Mouse (Mus musculus): Measurements from ENCODE around the gene 2810408A11Rik. TPM values are rescaled to one million over a fixed set of nuclear protein-coding genes. Genes with fewer than 3 reads are reported as not detected.

The 2810408A11Rik gene
- polyA plus RNA-seq, 1 experiment from 2014 or later = 4.9 TPM

- Histone ChIP-seq H3K27me3 (ENCODE audit: control insufficient read depth, insufficient read depth, low read length) (no peaks in the 10 kb centered on the region), H3K4me2 (ENCODE audit: low read depth, low read length) (no peak overlapping the region), H3K4me1 (ENCODE audit: control insufficient read depth, insufficient read depth, low read length) (peaks cover 25% of the 10 kb centered on the region), H3K9ac (ENCODE audit: low read length) (no peak overlapping the region), H3K9me3 (replicated peaks; ENCODE audit: control insufficient read depth, low read length) (no peaks in the 10 kb centered on the region), H3K4me3 (replicated peaks; ENCODE audit: low read length) (no peak overlapping the region), H3K27ac (ENCODE audit: low read length) (no peak overlapping the region), H3K36me3 (ENCODE audit: control insufficient read depth, insufficient read depth, low read length) (peaks cover 34% of the 10 kb centered on the region)
- ATAC-seq (ENCODE audit: insufficient read depth, low FRiP score) = no peak
- 92% methylated on average over 17 of the region's 17 CpGs for whole genome bisulfite sequencing
Observed at GRCm38 (mm10) chr11:69910781-69911560, 10.2 kb upstream of the 2810408A11Rik start.

DNA sequence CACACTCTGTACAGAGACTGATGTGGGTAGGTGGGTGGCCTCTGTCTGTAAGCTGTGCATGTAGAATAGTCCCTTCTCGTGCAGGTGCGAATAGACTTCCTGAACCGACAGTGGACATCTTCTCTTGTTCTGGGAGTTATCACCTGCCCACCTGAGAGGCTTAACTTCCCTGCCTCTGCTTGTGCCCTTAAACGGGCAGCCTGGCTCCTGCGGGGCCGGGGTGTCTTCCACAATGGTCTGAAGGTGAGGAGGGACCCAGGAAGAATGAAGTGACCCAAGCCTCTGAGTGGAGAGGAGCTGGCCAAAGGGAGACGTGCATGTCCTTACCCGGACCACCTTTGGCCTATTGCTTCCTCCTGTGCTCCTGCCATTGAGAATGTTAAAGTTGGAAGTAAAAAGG, 9.4 kb upstream of the 2810408A11Rik start:
- no peak for ATAC-seq (ENCODE audit: insufficient read depth, low FRiP score)
- no peak overlapping the region for H3K4me2 ChIP-seq (ENCODE audit: low read depth, low read length)
- H3K36me3 ChIP-seq (ENCODE audit: control insufficient read depth, insufficient read depth, low read length) = peaks cover 33% of the 10 kb centered on the region
- no peak overlapping the region for H3K4me3 ChIP-seq (replicated peaks; ENCODE audit: low read length)
- H3K9ac ChIP-seq (ENCODE audit: low read length) = no peak overlapping the region
- 91% methylated on average over 8 of the region's 8 CpGs for WGBS
- H3K27ac ChIP-seq (ENCODE audit: low read length) = no peak overlapping the region
- no peaks in the 10 kb centered on the region for H3K27me3 ChIP-seq (ENCODE audit: control insufficient read depth, insufficient read depth, low read length)
- H3K9me3 ChIP-seq (replicated peaks; ENCODE audit: control insufficient read depth, low read length) = no peaks in the 10 kb centered on the region
- peaks cover 18% of the 10 kb centered on the region for H3K4me1 ChIP-seq (ENCODE audit: control insufficient read depth, insufficient read depth, low read length)

DNA sequence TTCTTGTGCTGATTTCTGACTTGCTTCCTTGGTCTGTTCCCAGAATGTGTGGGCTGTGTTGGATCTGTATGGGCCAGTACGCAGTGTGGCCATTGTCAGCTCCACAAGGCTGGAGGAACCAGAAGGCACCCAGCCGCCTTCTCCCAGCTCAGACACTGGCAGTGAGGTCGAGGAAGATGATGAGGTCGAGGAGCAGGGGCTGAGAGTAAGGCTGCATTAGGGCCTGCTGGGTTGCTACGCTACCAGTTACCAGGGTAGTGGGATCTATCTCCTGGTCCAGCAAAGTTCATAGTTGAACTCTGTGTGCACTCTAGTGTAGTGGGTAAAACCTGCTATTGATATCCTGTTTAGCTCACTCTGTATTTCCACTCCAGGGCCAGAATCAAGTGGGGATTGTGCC, 8.4 kb upstream of the 2810408A11Rik start:
- no peak overlapping the region for H3K4me3 ChIP-seq (replicated peaks; ENCODE audit: low read length)
- H3K27ac ChIP-seq (ENCODE audit: low read length) = no peak overlapping the region
- 84% methylated on average over 5 of the region's 5 CpGs for WGBS
- H3K4me2 ChIP-seq (ENCODE audit: low read depth, low read length) = no peak overlapping the region
- H3K4me1 ChIP-seq (ENCODE audit: control insufficient read depth, insufficient read depth, low read length) = peaks cover 8% of the 10 kb centered on the region
- H3K36me3 ChIP-seq (ENCODE audit: control insufficient read depth, insufficient read depth, low read length) = peaks cover 37% of the 10 kb centered on the region
- H3K27me3 ChIP-seq (ENCODE audit: control insufficient read depth, insufficient read depth, low read length) = no peaks in the 10 kb centered on the region
- no peak overlapping the region for H3K9ac ChIP-seq (ENCODE audit: low read length)
- no peaks in the 10 kb centered on the region for H3K9me3 ChIP-seq (replicated peaks; ENCODE audit: control insufficient read depth, low read length)
- ATAC-seq (ENCODE audit: insufficient read depth, low FRiP score) = no peak

- H3K36me3 ChIP-seq (ENCODE audit: control insufficient read depth, insufficient read depth, low read length) = peaks cover 37% of the 10 kb centered on the region
- WGBS = 90% methylated on average over 11 of the region's 11 CpGs
Observed at GRCm38 (mm10) chr11:69908645-69909044, 7.9 kb upstream of the 2810408A11Rik start.

DNA sequence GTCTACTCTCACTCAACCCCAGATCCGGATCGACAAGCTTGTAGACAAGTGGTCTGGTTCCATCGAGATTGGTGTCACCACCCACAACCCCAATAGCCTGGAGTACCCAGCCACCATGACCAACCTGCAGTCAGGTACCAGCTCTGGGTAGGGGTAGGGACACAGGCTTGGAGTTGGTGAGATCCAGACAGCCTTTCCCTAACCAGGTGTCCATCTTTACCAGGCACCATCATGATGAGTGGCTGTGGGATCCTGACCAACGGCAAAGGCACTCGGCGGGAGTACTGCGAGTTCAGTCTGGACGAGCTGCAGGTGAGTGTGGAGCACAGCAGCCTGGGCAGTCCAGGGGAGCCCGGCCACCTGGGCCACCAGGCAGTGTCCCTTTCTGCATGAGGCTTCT, 3.5 kb upstream of the 2810408A11Rik start:
- Histone ChIP-seq H3K27me3 (ENCODE audit: control insufficient read depth, insufficient read depth, low read length) (no peaks in the 10 kb centered on the region), H3K27ac (ENCODE audit: low read length) (no peak overlapping the region), H3K36me3 (ENCODE audit: control insufficient read depth, insufficient read depth, low read length) (peaks cover 25% of the 10 kb centered on the region), H3K4me3 (replicated peaks; ENCODE audit: low read length) (no peak overlapping the region), H3K4me1 (ENCODE audit: control insufficient read depth, insufficient read depth, low read length) (peaks cover 19% of the 10 kb centered on the region), H3K9ac (ENCODE audit: low read length) (no peak overlapping the region), H3K9me3 (replicated peaks; ENCODE audit: control insufficient read depth, low read length) (no peaks in the 10 kb centered on the region), H3K4me2 (ENCODE audit: low read depth, low read length) (no peak overlapping the region)
- WGBS = 92% methylated on average over 9 of the region's 9 CpGs
- ATAC-seq (ENCODE audit: insufficient read depth, low FRiP score) = no peak

More at GRCm38 (mm10) chr11:69908645-69909044, 7.9 kb upstream of the 2810408A11Rik start:
- no peaks in the 10 kb centered on the region for H3K9me3 ChIP-seq (replicated peaks; ENCODE audit: control insufficient read depth, low read length)
- ATAC-seq (ENCODE audit: insufficient read depth, low FRiP score) = no peak
- no peaks in the 10 kb centered on the region for H3K27me3 ChIP-seq (ENCODE audit: control insufficient read depth, insufficient read depth, low read length)
- no peak overlapping the region for H3K9ac ChIP-seq (ENCODE audit: low read length)
- H3K4me1 ChIP-seq (ENCODE audit: control insufficient read depth, insufficient read depth, low read length) = peaks cover 8% of the 10 kb centered on the region
- no peak overlapping the region for H3K4me2 ChIP-seq (ENCODE audit: low read depth, low read length)
- H3K4me3 ChIP-seq (replicated peaks; ENCODE audit: low read length) = no peak overlapping the region
- H3K27ac ChIP-seq (ENCODE audit: low read length) = no peak overlapping the region

DNA sequence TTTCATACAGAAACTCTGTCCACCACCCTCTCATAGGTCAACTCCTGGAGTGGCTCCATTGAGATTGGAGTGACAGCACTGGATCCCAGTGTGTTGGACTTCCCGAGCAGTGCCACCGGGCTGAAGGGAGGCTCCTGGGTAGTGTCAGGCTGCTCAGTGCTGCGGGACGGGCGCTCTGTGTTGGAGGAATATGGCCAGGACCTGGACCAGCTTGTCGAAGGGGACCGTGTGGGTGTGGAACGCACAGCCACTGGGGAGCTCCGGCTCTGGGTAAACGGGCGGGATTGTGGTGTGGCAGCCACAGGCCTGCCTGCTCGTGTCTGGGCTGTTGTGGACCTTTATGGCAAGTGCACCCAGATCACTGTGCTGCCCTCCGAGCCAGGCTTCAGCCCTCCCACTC, 2.2 kb upstream of the 2810408A11Rik start:
- ATAC-seq (ENCODE audit: insufficient read depth, low FRiP score) = no peak
- H3K4me1 ChIP-seq (ENCODE audit: control insufficient read depth, insufficient read depth, low read length) = peaks cover 20% of the 10 kb centered on the region
- H3K9me3 ChIP-seq (replicated peaks; ENCODE audit: control insufficient read depth, low read length) = no peaks in the 10 kb centered on the region
- peak overlapping the region; percentile 97; the same call in 1 of the 2 replicates for H3K4me2 ChIP-seq (ENCODE audit: low read depth, low read length)
- H3K4me3 ChIP-seq (replicated peaks; ENCODE audit: low read length) = no peak overlapping the region
- 78% methylated on average over 13 of the region's 13 CpGs for WGBS
- H3K27ac ChIP-seq (ENCODE audit: low read length) = no peak overlapping the region
- H3K9ac ChIP-seq (ENCODE audit: low read length) = no peak overlapping the region
- peaks cover 20% of the 10 kb centered on the region for H3K36me3 ChIP-seq (ENCODE audit: control insufficient read depth, insufficient read depth, low read length)
- no peaks in the 10 kb centered on the region for H3K27me3 ChIP-seq (ENCODE audit: control insufficient read depth, insufficient read depth, low read length)

GRCm38 (mm10) chr11:69901993-69902392, 1.2 kb upstream of the 2810408A11Rik start:
- H3K9me3 ChIP-seq (replicated peaks; ENCODE audit: control insufficient read depth, low read length) = no peaks in the 10 kb centered on the region
- H3K36me3 ChIP-seq (ENCODE audit: control insufficient read depth, insufficient read depth, low read length) = peaks cover 15% of the 10 kb centered on the region
- H3K9ac ChIP-seq (ENCODE audit: low read length) = peak overlapping the region; percentile 92
- H3K27ac ChIP-seq (ENCODE audit: low read length) = peak overlapping the region; percentile 99
- H3K27me3 ChIP-seq (ENCODE audit: control insufficient read depth, insufficient read depth, low read length) = no peaks in the 10 kb centered on the region
- H3K4me1 ChIP-seq (ENCODE audit: control insufficient read depth, insufficient read depth, low read length) = peaks cover 20% of the 10 kb centered on the region
- no peak; the same call in 1 of the 2 replicates for ATAC-seq (ENCODE audit: insufficient read depth, low FRiP score)
- under 1% methylated on average over 39 of the region's 39 CpGs for WGBS
- H3K4me2 ChIP-seq (ENCODE audit: low read depth, low read length) = peak overlapping the region; percentile 97
- H3K4me3 ChIP-seq (replicated peaks; ENCODE audit: low read length) = peak overlapping the region; percentile 88

- Histone ChIP-seq H3K36me3 (ENCODE audit: control insufficient read depth, insufficient read depth, low read length) (peaks cover 13% of the 10 kb centered on the region), H3K4me1 (ENCODE audit: control insufficient read depth, insufficient read depth, low read length) (peaks cover 20% of the 10 kb centered on the region), H3K4me2 (ENCODE audit: low read depth, low read length) (peak overlapping the region; percentile 97), H3K9me3 (replicated peaks; ENCODE audit: control insufficient read depth, low read length) (no peaks in the 10 kb centered on the region), H3K9ac (ENCODE audit: low read length) (peak overlapping the region; percentile 92), H3K4me3 (replicated peaks; ENCODE audit: low read length) (peak overlapping the region; percentile 88), H3K27me3 (ENCODE audit: control insufficient read depth, insufficient read depth, low read length) (no peaks in the 10 kb centered on the region), H3K27ac (ENCODE audit: low read length) (peak overlapping the region; percentile 99)
- WGBS = 0% methylated on average over 42 of the region's 42 CpGs
- ATAC-seq (ENCODE audit: insufficient read depth, low FRiP score) = peak; percentile 82
Observed at GRCm38 (mm10) chr11:69901406-69901846, 639 bp upstream of the 2810408A11Rik start.

DNA sequence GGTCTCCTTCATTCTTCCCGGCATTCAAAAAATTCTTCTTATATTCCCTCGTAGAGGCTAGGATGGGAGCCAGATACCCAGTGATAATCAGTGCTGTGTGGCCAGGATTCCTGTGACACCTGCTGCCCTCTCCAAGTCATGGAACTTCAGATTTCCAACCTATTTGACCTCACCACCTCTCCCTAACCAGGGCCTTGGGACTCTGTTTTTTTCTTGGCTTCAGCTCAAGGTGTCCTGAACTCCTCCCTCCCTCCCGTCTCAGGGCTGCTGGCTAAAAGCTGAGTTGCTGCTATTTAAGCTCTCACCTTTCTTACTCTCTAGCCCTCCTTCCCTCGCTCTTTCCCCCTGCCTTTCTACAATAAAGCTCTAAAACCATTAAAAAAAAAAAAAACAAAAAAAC, 917 bp downstream of the 2810408A11Rik start:
- Histone ChIP-seq H3K27ac (ENCODE audit: low read length) (no peak overlapping the region), H3K36me3 (ENCODE audit: control insufficient read depth, insufficient read depth, low read length) (peaks cover 4% of the 10 kb centered on the region; the same call in 1 of the 2 replicates), H3K27me3 (ENCODE audit: control insufficient read depth, insufficient read depth, low read length) (no peaks in the 10 kb centered on the region), H3K4me1 (ENCODE audit: control insufficient read depth, insufficient read depth, low read length) (peaks cover 20% of the 10 kb centered on the region), H3K4me2 (ENCODE audit: low read depth, low read length) (peak overlapping the region; percentile 97), H3K9ac (ENCODE audit: low read length) (peak overlapping the region; percentile 51), H3K4me3 (replicated peaks; ENCODE audit: low read length) (peak overlapping the region; percentile 88), H3K9me3 (replicated peaks; ENCODE audit: control insufficient read depth, low read length) (no peaks in the 10 kb centered on the region)
- no peak for ATAC-seq (ENCODE audit: insufficient read depth, low FRiP score)
- 25% methylated on average over 4 of the region's 4 CpGs for WGBS

All from stomach, embryonic 16.5 days (tissue).